Mouse (Mus musculus) CH12.LX (cell line): ENCODE measurements around the gene Slc25a12.

ENCODE experiments used
- CHD1 ChIP-seq: IDR thresholded peaks from 2 replicates; pipeline ENCODE4 v1.6.1; 2012; ENCODE audit warnings: low read depth, low read length, improper control_type of control experiment, inconsistent platforms
- HCFC1 ChIP-seq: IDR thresholded peaks from 2 replicates; pipeline ENCODE4 v1.6.1; 2012; ENCODE audit warnings: low read depth, mild to moderate bottlenecking, inconsistent platforms, low read length, improper control_type of control experiment
- RCOR1 ChIP-seq: conservative IDR thresholded peaks from 2 replicates; pipeline ENCODE4 v1.6.1; 2012; ENCODE audit warnings: low read depth, mild to moderate bottlenecking, inconsistent platforms, low read length, improper control_type of control experiment

- TF ChIP-seq CHD1 (no peak), RCOR1 (no peak), HCFC1 (no peak)
These were observed 85.6 kb downstream of the Slc25a12 start for GRCm38 (mm10) chr2:71281981-71282380.
